Mouse (Mus musculus) olfactory bulb, adult 2 months (tissue): ENCODE measurements around the gene Dusp10.

Experiments used
- CTCF ChIP-seq: fragments of 200-500 bp; IDR thresholded peaks from 2 replicates; pipeline ENCODE4 v1.5.1; 2012; ENCODE audit warnings: low read depth, mild to moderate bottlenecking, low read length, moderate library complexity; ENCODE audit not compliant: insufficient read depth
- POLR2A ChIP-seq: fragments of 200-500 bp; IDR thresholded peaks from 2 replicates; pipeline ENCODE4 v1.6.1; 2012; ENCODE audit warnings: mild to moderate bottlenecking, low read depth, low read length, moderate library complexity; ENCODE audit not compliant: insufficient read depth

DNA sequence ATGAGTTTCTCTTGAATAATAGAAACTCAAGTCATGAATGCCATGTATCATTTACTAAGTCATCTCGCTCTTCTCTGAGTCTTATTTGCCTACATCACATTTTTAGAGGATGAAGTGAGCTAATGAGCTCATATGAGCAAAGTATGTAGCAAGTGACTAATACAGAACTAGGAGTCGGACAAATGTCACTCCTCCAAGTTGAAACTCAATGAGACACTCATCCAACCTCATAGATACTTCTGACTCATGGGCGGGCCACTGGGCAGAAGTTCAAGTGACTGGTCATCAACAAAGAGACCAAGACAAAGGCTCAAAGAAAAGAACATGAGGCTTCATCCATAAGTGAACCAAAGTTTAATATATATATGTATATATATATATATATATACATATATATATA lies 71.9 kb downstream of the Dusp10 start:
- TF ChIP-seq CTCF (no peak), POLR2A (no peak)
